Mouse (Mus musculus): ENCODE data around the gene Brix1. TPM values are rescaled to one million over a fixed set of nuclear protein-coding genes. Genes with fewer than 3 reads are reported as not detected.

Gene Brix1
- total RNA-seq, 2 experiments from 2014 or later, result 19.9 to 20.0 TPM

DNA sequence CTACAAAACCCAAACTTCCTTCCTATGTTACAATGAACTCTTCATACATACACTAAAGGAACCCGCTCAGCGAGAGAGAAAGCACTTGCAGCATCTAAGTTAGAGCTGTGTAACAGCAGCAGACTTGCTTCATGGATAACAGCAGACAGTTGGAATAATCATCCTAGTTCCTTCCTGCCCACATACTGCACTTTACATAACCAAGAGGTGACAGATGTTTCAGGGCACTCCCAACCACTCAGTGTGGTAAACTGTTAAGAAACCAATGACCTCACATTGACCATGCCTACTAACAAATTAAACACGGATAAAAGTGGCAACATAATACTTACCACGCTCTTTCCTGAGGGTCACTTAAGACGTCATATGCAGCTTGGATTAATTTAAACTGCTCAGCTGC is 22.2 kb downstream of the Brix1 start:
- intact Hi-C loops (cut with DNase I), result no loop called here
- no peak for DNase-seq

DNA sequence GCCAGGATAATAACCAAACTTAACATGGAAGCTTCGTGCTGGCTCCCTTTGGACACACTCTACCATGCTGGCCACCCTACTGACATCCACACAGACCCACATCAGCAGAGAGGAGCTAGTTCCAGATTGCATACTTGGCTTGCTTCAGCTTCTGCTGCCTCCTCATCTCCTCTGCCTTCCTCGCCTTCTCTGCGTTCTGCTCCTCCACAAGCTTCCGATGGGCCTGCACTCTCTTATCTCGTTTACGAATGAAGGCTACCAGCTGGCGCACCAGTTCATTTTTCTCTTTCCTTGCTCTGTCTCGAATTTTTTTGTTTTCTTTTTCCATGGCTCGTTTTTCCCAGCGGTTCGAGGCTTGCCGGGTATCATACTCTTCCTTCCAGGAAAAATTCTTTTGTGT is 24.8 kb downstream of the Brix1 start:
- DNase-seq, result no peak
- intact Hi-C loops (cut with DNase I), result no loop called here

DNA sequence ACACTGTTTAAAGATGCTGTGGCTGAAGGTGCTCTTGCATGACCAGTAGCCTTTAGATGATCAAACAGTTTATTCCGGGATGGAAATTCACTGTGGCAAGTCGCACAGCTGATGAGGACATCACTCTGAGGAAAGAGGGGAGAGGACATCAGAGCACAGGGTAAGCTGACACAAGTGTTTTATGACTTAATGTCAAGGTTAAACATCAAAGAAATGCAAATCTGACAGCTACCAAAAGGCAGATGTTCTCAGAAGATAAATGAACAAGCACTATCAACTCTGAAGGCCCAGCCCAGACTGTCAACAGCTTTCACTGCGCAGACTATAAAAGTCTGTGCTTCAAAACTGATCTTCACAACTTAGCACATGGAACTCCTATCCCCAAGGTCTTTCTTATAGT is 38.6 kb downstream of the Brix1 start:
- intact Hi-C loops (cut with DNase I), result no loop called here
- no peak for DNase-seq

DNA sequence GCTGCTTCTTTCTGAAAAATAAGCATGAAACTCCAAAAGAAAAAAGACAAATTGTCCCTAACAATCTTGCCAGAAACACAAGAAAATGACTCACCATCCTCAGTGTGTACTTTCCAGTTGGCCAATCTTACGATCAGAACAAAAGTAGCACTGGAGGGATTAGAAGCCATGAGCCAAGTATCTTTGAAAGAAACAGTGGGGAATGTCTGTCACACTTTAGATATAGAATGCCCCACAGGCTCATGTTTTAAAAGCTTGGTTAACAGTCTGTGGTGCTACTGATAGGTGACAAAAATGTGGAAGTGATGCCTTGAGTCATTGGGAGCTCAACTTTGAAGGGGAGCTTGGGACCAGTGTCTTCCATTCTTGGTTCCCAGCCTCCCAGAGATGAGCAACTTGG is 43.5 kb downstream of the Brix1 start:
- DNase-seq, result no peak
- intact Hi-C loops (cut with DNase I), result loop anchor here (5.0 kb wide), 1 partner anchor 990 kb away; no protein-coding TSS in a partner anchor

DNA sequence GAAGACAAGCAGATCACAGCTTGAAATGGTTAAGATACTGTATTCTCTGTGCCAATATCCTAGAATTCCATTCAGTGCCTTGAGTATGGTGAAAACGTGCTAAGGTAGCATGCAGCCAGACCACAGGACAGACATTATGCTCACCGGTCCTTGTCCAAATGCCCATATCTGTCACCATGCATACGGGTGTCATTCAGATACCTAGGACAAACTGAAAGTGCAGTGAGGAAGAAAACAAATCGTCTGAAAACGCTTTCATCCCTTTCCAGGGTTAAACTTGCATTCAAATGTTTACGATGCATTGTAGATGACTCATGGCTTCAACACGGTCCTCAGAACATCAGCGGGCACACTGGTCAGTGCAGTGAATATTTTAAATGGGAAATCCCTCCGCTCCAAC is 44.3 kb downstream of the Brix1 start:
- DNase-seq, result no peak
- intact Hi-C loops (cut with DNase I), result loop anchor here (5.0 kb wide), 1 partner anchor 989 kb away; no protein-coding TSS in a partner anchor

DNA sequence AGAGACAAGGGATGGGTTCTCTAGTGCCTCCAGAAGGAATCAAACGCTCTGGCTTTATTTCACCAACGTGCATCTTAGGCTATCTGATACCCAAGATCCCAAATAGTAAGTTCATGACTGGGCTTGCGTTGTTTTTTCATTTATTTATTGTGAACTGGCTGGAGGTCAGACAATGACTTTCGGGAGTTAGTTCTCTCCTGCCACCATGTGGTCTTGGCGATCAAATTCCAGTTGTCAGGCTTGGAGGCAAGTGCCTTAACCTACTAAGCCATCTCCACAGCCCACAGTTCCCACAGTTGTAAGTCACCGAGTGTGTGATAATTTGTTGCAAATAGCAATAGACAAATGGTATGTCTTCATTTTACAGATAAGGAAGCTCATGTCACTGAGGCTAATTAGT is 45.8 kb downstream of the Brix1 start:
- intact Hi-C loops (cut with DNase I), result loop anchor here (5.0 kb wide), 1 partner anchor 988 kb away; no protein-coding TSS in a partner anchor
- no peak for DNase-seq

DNA sequence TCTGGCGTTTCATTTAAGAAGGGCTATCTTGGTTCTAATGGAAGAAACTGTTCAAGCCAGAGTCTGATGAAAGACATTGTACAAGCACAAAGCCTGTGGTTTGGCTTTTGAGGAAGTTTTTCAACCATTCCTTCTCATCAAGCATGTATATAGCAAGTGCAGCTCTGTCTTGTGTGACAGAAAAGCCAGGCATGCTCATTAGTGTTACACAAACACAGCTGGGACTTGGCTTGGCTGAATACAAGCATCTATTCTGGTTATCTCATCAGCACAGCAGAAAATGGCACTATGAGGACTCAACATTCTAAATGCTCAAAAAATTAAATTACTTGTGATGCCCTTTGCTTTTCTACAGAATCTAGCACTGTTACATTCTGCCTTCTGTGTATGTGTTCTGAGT is 48.9 kb downstream of the Brix1 start:
- intact Hi-C loops (cut with DNase I), result no loop called here
- DNase-seq, result no peak

DNA sequence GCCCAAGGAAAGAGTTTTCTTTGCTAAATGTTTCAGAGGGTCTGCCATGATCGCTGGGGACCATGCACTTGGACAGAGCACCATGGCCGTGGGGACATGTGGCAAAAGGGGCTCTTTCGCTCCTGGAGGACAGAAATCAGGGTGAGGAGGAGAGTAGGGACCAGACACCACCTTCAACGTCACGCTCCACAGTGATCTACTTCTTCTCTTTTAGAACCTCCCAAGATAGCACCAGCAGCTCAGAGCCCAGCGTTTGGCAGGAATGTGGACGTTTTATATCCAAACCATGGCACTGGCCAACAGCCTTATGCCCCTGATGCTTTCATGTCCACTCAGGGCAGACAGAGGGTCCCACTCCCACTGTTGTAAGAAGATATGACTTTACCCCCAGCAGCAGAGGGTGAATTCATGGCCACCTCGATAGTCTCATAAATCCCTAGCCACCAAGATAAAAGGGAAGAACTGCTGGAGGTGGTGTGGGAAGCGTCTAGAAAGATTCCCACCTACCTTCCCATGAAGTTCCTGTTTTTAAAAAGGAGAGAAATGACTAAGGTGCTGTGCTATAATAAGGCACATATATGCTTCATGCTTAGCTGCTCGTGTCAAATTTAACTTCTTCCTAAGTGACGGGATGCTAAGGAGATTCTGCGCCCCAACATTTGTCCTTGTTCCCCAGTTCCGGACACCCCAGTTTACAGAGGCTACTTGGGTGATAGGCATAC is 59.0 kb downstream of the Brix1 start:
- DNase-seq, result no peak
- intact Hi-C loops (cut with DNase I), result no loop called here

DNA sequence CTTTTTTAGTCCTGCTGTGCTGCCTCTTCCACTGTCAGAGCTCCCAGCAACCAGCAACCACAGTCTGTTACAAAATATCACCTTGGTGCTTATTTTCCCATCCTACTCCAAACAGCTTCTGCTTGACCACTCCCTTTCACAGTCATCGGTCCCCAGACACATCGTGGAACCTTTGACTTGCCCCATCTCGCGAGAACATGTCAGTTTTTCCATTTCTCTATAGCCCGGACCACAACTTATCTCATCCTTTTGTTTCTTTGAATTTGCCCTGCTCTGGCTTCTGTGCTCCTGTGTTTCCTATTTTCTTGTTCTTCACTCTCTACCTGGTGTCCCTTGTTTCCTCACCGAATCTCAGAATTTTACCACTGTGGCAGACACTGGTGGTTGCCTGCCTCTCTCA is 59.6 kb downstream of the Brix1 start:
- DNase-seq, result no peak
- intact Hi-C loops (cut with DNase I), result no loop called here

Other genes starting within 250 kb of the Brix1 start
- gene Gm21973, start 160.6 kb downstream of the Brix1 start, total RNA-seq (2021), result not detected
- gene Agxt2, start 127.4 kb downstream of the Brix1 start, total RNA-seq (2021), result not detected
- gene Dnajc21, start 15.4 kb downstream of the Brix1 start, total RNA-seq (2021), result 10 to 100 TPM; 37.1 to 41.5 TPM
- gene Rad1, start 71 bp upstream of the Brix1 start, total RNA-seq (2021), result 1 to 10 TPM; 7.2 to 9.1 TPM
- not detected for gene Ttc23l, start 72.7 kb upstream of the Brix1 start, total RNA-seq (2021)
- 1 to 10 TPM; 3.0 to 4.6 TPM for gene Rai14, start 228.7 kb upstream of the Brix1 start, total RNA-seq (2021)